Mouse (Mus musculus): Measurements from ENCODE around the gene Kcnj13. TPM values are rescaled to one million over a fixed set of nuclear protein-coding genes. Genes with fewer than 3 reads are reported as not detected.

Kcnj13 gene
- polyA plus RNA-seq (2014; fragmentation: Illumina TruSeq; extraction: RNeasy Lipid Tissue Mini Kit (QIAGEN cat#74804); ENCODE audit: low read depth, low replicate concordance) = 0.73 TPM

DNA sequence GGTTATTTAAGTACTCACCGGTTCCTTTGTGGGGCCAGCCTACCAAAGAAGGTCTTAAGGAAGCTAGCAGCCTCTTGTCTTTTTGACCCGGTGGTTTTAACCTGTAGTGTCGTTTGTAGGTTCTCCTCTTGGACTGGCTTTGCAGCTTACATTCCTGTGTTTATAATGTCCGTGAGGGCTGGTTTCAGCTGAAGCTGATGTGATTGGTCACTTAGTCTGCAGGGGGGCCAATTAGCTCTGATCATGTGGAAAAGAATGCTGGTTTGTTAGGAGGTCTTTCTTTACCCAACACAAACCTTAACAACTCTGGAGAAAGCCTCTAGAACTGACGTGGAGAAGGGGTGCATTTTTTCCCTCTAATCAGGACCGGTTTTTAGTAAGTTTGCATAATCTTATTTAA, at the start of gene Kcnj13:
Gene Kcnj13 (minus strand): TSS at position 136 of the 400 bp plus-strand sequence.

Other genes with a start within 250 kb of the Kcnj13 start
- gene Ecel1, start 238.2 kb downstream of the Kcnj13 start, polyA plus RNA-seq (2014; fragmentation: Illumina TruSeq; extraction: RNeasy Lipid Tissue Mini Kit (QIAGEN cat#74804); ENCODE audit: low read depth, low replicate concordance) = not detected
- not detected for gene Prss56, start 211.4 kb downstream of the Kcnj13 start, polyA plus RNA-seq (2014; fragmentation: Illumina TruSeq; extraction: RNeasy Lipid Tissue Mini Kit (QIAGEN cat#74804); ENCODE audit: low read depth, low replicate concordance)
- gene Chrnd, start 204.1 kb downstream of the Kcnj13 start, polyA plus RNA-seq (2014; fragmentation: Illumina TruSeq; extraction: RNeasy Lipid Tissue Mini Kit (QIAGEN cat#74804); ENCODE audit: low read depth, low replicate concordance) = not detected
- not detected for gene Chrng, start 190.1 kb downstream of the Kcnj13 start, polyA plus RNA-seq (2014; fragmentation: Illumina TruSeq; extraction: RNeasy Lipid Tissue Mini Kit (QIAGEN cat#74804); ENCODE audit: low read depth, low replicate concordance)
- 34.6 TPM for gene Eif4e2, start 180.8 kb downstream of the Kcnj13 start, polyA plus RNA-seq (2014; fragmentation: Illumina TruSeq; extraction: RNeasy Lipid Tissue Mini Kit (QIAGEN cat#74804); ENCODE audit: low read depth, low replicate concordance)
- 8.4 TPM for gene Efhd1, start 130.4 kb downstream of the Kcnj13 start, polyA plus RNA-seq (2014; fragmentation: Illumina TruSeq; extraction: RNeasy Lipid Tissue Mini Kit (QIAGEN cat#74804); ENCODE audit: low read depth, low replicate concordance)
- 109 TPM for gene Gigyf2, start 67.7 kb downstream of the Kcnj13 start, polyA plus RNA-seq (2014; fragmentation: Illumina TruSeq; extraction: RNeasy Lipid Tissue Mini Kit (QIAGEN cat#74804); ENCODE audit: low read depth, low replicate concordance)
- gene Snorc, start 75.5 kb upstream of the Kcnj13 start, polyA plus RNA-seq (2014; fragmentation: Illumina TruSeq; extraction: RNeasy Lipid Tissue Mini Kit (QIAGEN cat#74804); ENCODE audit: low read depth, low replicate concordance) = not detected
- gene Neu2, start 115.2 kb upstream of the Kcnj13 start, polyA plus RNA-seq (2014; fragmentation: Illumina TruSeq; extraction: RNeasy Lipid Tissue Mini Kit (QIAGEN cat#74804); ENCODE audit: low read depth, low replicate concordance) = 0.47 TPM
- gene Ngef, start 179.1 kb upstream of the Kcnj13 start, polyA plus RNA-seq (2014; fragmentation: Illumina TruSeq; extraction: RNeasy Lipid Tissue Mini Kit (QIAGEN cat#74804); ENCODE audit: low read depth, low replicate concordance) = 1.6 TPM
- gene Inpp5d, start 225.6 kb upstream of the Kcnj13 start, polyA plus RNA-seq (2014; fragmentation: Illumina TruSeq; extraction: RNeasy Lipid Tissue Mini Kit (QIAGEN cat#74804); ENCODE audit: low read depth, low replicate concordance) = 2.1 TPM